Mouse (Mus musculus): ENCODE measurements at regions not wholly inside any gene's neighbourhood (a gene's known extent, or its start where the extent isn't known, plus 50 kb on each side); places are given as distances from the start of the nearest gene placed in this dataset.

DNA sequence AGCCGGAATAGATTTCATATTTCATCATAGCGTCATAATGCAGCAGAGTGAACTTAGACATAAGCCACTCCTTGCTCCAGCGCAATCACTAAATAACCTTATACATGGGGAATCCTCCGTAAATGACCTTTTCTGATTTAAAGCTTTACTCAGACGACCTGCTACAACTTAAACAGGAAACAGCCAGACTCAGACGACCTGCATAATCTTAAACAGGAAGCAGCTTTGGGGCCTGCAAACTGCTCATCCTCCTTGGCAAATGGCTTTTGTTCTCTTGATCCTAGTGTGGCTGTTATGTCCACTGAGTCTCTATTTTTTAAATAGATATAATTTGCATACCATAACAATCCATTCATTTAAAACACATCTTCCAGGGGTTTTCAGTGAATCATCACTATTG, 76.9 kb upstream of the Magi3 start:
- in situ Hi-C loops (cut with MboI; ENCODE audit: unreplicated experiment in 2 of 2) = no loop called here

- in situ Hi-C loops (cut with MboI; ENCODE audit: unreplicated experiment in 2 of 2) = no loop called here
These were observed 75.7 kb upstream of the Magi3 start for GRCm38 (mm10) chr3:104295856-104296255.

DNA sequence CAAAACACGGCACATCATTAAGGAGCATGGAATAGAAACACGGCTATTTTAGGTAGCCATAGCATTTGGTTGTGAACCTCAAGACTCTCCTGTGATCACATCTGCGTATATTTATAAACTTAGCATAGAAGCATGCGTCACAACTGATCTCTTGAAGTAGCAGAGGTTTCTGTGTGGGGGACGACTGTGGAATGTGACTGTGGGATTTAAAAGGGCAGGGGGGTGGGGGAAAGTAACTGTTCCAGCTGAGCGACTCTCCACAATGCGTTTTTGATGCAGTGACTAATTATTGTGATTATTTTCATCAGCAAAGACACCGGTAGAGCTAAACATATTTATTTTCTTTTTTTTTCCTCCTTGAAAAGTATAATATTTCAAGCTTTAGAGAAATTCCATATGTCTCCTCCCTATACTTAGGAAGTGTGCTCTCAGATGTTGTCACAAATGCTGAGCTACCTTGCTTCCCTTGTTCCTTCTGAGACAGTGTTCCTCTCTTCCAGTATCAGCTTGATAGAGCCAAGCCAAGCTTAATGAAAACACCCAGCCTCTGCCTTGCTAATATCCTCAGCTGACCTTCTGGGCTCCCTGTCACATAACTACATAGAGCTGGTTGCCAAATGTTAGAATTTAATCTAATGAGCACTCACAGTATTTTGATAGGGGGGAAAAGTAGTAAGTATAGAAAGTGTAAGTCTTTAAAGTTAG, 75.0 kb upstream of the Magi3 start:
- in situ Hi-C loops (cut with MboI; ENCODE audit: unreplicated experiment in 2 of 2) = no loop called here

GRCm38 (mm10) chr3:104293869-104294268, 73.7 kb upstream of the Magi3 start:
- in situ Hi-C loops (cut with MboI; ENCODE audit: unreplicated experiment in 2 of 2) = no loop called here

- in situ Hi-C loops (cut with MboI; ENCODE audit: unreplicated experiment in 2 of 2) = no loop called here
These were observed 69.0 kb upstream of the Magi3 start for GRCm38 (mm10) chr3:104288970-104289680.

DNA sequence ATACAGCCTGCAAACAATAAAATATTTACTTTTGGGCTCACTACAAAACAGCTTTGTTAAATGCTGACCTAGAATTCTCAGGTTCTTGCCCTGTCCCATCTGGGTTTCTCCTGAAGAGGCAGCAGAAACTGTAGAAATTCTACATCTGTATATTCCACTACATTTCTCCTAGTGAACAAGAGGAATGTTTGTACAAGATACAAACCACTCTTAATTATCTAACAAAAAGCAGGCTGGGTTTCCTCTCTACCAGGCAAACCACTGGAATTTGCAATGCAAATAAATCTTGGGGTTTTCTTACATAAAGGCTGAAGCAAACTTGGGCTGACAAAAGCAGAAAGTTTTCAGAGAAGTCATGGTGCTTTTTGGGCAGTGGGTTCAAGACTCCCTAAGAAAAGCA, 67.7 kb upstream of the Magi3 start:
- in situ Hi-C loops (cut with MboI; ENCODE audit: unreplicated experiment in 2 of 2) = no loop called here

DNA sequence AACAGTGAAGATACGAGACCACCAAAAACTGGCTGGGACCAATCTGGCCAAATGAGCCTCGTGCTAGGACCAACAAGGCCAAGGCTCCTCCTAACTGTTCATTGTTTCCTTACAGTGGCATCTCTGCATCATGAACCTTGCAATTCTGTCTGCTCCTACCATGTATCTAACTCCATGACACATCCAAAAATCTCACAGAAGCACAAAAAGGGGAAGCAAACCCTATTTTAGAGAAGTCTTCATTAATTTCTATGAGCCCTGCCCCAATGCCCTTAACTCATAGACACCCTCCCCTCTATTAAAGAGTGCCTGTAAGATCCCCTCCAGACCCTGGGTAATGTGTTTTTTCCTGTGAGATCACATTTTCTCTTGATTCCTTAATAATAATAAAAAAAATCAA, 64.8 kb upstream of the Magi3 start:
- in situ Hi-C loops (cut with MboI; ENCODE audit: unreplicated experiment in 2 of 2) = no loop called here

DNA sequence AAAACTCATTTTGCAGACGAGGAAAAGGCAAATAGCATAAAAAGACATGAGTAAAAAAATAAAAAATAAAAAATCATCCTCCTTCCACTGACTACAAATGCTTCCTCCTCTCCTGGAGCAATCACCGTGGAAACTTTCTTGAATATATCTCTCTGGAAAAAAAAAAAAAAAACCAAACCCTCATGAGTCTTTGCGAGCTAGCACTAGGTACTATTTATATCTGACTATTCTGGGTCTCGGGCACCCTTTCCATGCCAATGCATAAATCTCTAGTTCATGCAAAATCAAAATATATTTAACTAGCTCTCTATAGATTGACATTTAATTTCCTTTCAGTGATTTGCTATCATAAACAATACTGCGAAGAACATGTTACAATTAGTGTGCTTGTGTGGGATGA, 63.7 kb upstream of the Magi3 start:
- in situ Hi-C loops (cut with MboI; ENCODE audit: unreplicated experiment in 2 of 2) = no loop called here

DNA sequence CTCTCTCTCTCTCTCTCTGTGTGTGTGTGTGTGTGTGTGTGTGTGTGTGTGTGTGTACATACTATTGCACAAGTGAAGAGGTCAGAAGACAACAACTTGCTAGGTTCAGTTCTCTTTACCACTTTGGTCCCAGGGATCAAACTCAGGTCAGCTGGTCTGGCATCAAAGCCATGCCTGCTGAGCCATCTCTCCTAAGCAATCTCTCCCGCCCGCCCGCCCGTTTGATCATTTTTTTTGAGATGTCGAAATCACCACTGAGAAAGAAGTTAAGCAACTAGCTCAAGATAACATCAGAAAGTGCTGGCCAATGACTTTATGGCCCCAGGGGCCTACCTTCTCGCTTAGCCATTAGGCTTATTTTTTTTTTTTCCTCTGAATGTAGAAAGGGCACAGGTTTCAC, 59.3 kb upstream of the Magi3 start:
- in situ Hi-C loops (cut with MboI; ENCODE audit: unreplicated experiment in 2 of 2) = no loop called here

DNA sequence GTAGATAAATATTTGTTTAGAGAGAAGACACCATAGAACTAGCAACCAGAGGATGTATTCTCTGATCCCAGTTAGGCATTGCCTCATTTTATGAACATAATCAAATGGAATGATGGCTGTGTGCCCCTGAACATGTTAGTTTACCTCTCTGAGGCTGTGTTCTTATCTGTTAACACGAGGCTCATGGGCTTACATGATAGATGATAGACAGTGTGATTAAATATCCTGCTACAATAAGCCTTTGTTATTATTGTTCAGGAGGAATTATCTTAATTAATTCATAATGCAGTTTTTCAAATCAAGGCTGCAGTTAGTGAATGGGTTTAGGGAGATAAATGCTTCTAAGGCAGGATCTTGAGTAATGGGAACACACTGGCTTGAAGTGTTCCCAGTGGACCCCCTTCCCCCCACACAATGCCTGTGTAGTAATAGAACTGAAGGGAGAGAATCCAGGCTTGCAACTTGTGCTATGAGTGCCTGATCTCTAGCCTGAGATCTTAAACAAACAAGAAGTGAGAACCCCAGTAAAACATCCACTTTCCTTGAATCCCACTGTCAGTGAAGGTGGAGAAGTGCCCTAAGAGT, 54.6 kb upstream of the Magi3 start:
- in situ Hi-C loops (cut with MboI; ENCODE audit: unreplicated experiment in 2 of 2) = loop anchor here in 1 of 2 experiments (25.0 kb wide), 1 partner anchor 838 kb away; no protein-coding TSS in a partner anchor

DNA sequence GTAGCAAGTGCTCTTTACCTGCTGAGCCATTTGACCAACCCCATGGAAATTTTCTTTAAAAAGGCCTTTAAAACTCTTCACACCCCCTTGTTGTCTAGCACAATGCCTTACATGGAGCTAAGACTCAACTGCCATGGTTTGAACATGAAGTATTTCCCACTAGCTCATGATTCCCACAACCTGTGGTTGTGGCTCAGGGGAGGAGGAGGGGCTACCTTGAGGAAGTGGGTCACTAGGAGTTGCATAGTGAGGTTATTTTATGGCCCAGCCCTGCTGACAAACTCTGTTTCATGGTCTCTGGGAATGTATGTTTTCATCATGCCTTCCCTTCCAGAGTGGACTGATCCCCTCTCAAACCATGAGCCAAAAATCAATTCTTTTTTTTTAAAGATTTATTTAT, 53.9 kb upstream of the Magi3 start:
- in situ Hi-C loops (cut with MboI; ENCODE audit: unreplicated experiment in 2 of 2) = loop anchor here in 1 of 2 experiments (25.0 kb wide), 1 partner anchor 837 kb away; no protein-coding TSS in a partner anchor
